Mouse (Mus musculus): ENCODE results near the gene Fbxo9. TPM values are rescaled to one million over a fixed set of nuclear protein-coding genes. Genes with fewer than 3 reads are reported as not detected.
"Not testable (repeated sequence)": the region's sequence is repeated elsewhere in the genome, so short reads cannot be mapped to it uniquely, and the experiment has no call there.

The Fbxo9 gene
- polyA plus RNA-seq, 1 experiment from 2014 or later, result 72.5 TPM

DNA sequence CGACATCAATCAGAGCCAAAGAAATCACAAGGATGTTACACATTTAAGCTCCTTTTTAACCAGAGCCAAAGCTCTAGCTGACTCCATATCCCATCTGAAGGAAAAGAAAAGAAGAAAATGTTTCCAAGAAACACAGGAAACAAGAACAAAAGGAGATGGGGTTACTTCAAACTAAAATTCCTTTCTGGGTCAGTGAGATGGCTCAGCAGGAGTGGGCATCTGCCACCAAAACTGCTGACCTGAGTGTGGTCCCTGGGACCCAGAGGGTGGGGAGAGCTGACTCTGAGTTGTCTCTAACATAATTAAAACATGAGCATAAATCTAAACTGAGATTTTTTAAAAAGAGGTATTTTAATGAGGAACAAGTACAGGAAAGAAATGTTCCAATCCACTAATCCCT is 19.0 kb downstream of the Fbxo9 start:
- H3K4me1 ChIP-seq (replicated peaks), result no peaks in the 10 kb centered on the region
- ATAC-seq (ENCODE audit: low read depth), result no peak
- DNase-seq, result no peak
- no peak overlapping the region for H3K4me3 ChIP-seq (replicated peaks)
- no peak overlapping the region for H3K27ac ChIP-seq
- H3K9ac ChIP-seq, result no peak overlapping the region
- 93% methylated on average over 1 of the region's 1 CpGs for WGBS (ENCODE audit: insufficient replicate concordance)
- no peaks in the 10 kb centered on the region for H3K27me3 ChIP-seq
- peaks cover 96% of the 10 kb centered on the region for H3K36me3 ChIP-seq
- no peak overlapping the region for H3K4me2 ChIP-seq
- no peaks in the 10 kb centered on the region for H3K9me3 ChIP-seq (replicated peaks)

DNA sequence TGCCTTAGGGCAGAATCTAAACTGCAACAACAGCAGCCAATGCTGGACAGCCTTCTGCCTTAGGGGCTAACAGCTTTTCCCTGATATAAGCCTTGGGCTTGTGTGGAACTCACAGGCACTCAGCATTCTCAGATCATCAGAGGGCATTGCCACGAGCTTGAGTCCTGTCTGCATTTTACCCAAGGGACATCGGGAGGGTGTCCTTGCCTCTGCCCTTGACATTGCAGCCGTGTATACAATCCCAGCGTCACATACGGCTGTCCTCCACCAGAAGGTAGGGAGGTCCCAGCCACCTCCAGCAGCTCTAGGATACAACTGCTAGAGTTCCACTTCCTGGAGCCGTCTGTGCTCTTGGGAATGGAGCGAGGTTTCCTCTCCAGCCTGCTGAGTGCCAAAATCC is 19.9 kb downstream of the Fbxo9 start:
- Histone ChIP-seq H3K27ac (no peak overlapping the region), H3K9ac (no peak overlapping the region), H3K4me2 (no peak overlapping the region), H3K4me3 (replicated peaks) (no peak overlapping the region), H3K36me3 (peaks cover 97% of the 10 kb centered on the region), H3K9me3 (replicated peaks) (no peaks in the 10 kb centered on the region), H3K4me1 (replicated peaks) (no peaks in the 10 kb centered on the region), H3K27me3 (no peaks in the 10 kb centered on the region)
- WGBS (ENCODE audit: insufficient replicate concordance), result 79% methylated on average over 7 of the region's 7 CpGs
- no peak for DNase-seq
- no peak for ATAC-seq (ENCODE audit: low read depth)

DNA sequence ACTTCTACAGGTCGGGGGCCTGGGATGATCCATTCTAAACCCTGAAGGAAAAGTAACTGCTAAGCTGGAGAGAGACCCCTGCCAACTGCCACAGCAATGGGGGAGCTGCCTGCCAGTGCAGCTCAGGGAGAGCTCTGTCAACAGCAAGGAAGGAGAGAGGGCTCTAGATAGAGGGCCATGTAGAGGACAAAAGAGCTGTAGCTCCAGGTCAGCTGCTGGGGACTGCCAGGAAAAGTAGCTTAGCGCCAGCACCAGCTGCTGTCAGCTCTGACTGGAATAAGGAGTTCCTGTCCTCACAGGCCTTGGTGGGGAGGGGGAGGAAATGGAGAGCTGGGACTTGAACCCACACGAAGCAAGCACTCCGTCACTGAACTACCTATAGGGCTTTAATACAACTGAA is 20.3 kb downstream of the Fbxo9 start:
- Histone ChIP-seq H3K4me1 (replicated peaks) (no peaks in the 10 kb centered on the region), H3K4me2 (no peak overlapping the region), H3K36me3 (peaks cover 97% of the 10 kb centered on the region), H3K27ac (no peak overlapping the region), H3K9ac (no peak overlapping the region), H3K27me3 (no peaks in the 10 kb centered on the region), H3K4me3 (replicated peaks) (no peak overlapping the region), H3K9me3 (replicated peaks) (no peaks in the 10 kb centered on the region)
- no peak for ATAC-seq (ENCODE audit: low read depth)
- WGBS (ENCODE audit: insufficient replicate concordance), result 74% methylated on average over 4 of the region's 4 CpGs
- no peak for DNase-seq

DNA sequence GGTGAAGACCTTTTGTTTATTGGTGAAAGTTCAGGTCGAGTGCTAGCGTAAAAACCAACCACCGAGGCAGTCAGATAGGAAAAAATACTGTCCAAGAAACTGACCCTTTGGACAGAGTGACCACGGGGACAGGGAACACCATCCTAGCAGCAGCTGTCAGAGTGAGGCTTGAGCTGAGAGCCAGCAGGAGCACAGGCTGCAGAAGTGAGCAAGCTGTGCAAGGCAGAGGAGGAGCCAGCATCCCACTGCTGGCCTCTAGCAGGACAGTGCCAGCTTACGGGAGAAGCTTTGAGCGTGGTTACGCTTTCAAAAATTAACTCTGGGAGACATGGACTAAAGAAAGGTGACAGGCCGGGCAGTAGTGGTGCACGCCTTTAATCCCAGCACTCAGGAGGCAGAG is 21.1 kb downstream of the Fbxo9 start:
- Histone ChIP-seq H3K36me3 (peaks cover 95% of the 10 kb centered on the region), H3K4me3 (replicated peaks) (no peak overlapping the region), H3K4me2 (no peak overlapping the region), H3K27ac (no peak overlapping the region), H3K9me3 (replicated peaks) (no peaks in the 10 kb centered on the region), H3K9ac (no peak overlapping the region), H3K27me3 (no peaks in the 10 kb centered on the region), H3K4me1 (replicated peaks) (no peaks in the 10 kb centered on the region)
- WGBS (ENCODE audit: insufficient replicate concordance), result 91% methylated on average over 9 of the region's 9 CpGs
- DNase-seq (no peak), ATAC-seq (ENCODE audit: low read depth) (no peak)

DNA sequence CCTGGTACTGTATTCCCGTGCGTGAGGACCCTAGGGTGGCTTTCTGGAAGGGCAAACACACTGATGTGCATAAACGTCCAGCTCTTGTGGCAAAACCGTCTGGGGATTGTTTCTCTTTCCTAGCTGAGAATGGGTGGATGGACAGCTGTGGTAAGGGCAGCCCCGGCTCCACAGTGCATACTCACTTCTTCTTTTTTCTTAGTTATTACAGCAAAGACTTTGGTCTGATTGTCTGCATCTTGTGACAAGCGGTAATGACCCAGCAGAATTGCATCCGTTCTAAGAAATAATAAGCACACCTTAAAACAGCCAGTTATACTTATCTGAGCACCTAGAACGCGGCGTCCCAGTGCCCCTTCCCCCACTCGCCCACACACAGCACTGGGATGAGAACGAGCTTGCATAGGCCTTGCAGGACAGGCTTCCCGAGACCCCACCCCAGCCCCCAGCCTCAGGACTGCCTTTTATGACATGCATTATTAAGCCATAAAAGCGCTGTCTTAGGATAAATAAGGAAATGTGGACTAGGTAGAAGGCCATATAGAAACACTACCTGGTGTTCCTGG is 23.1 kb downstream of the Fbxo9 start:
- H3K4me3 ChIP-seq (replicated peaks), result no peak overlapping the region
- 73% methylated on average over 14 of the region's 14 CpGs for WGBS (ENCODE audit: insufficient replicate concordance)
- H3K9ac ChIP-seq, result no peak overlapping the region
- DNase-seq (no peak), ATAC-seq (ENCODE audit: low read depth) (no peak)
- H3K36me3 ChIP-seq, result peaks cover 94% of the 10 kb centered on the region
- H3K27ac ChIP-seq, result no peak overlapping the region
- no peaks in the 10 kb centered on the region for H3K4me1 ChIP-seq (replicated peaks)
- no peaks in the 10 kb centered on the region for H3K9me3 ChIP-seq (replicated peaks)
- no peaks in the 10 kb centered on the region for H3K27me3 ChIP-seq
- H3K4me2 ChIP-seq, result no peak overlapping the region

DNA sequence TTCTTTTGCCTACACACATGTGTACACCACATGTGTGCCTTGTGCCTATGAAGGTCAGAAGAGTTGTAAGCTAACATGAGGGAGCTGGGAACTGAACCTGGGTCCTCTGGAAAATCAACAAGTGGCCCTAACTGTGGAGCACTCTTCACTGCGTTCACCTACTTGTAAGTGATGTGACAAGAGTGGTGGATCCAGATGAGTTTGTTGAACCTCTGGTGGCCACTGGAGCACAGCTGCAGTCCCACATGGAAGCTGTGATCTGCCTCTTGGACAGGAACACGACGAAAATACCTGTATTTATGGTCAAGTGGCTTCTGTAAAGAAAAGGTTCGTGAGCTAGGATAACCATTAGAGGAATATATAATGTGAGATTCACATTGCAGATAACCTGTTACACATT is 24.5 kb downstream of the Fbxo9 start:
- H3K36me3 ChIP-seq, result peaks cover 88% of the 10 kb centered on the region
- ATAC-seq (ENCODE audit: low read depth), result no peak

DNA sequence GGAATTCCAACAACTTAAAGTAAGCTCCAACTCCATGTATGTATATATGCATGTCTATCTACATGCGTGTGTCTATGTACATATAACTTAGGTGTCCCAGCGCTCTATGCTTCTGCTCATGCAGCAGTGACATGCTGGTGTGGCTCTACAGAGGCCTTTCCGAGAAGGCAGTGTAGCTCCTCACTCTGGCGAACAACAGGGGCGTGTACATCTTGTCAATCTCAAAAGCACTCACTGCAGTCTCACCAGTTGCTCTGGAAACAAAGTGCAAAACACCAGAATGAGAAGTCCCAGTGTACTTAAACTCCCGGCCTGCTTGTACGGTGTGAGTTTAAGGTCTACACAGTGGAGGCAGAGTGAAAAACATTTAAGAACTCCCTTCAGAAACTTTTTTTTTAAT is 27.0 kb downstream of the Fbxo9 start:
- Histone ChIP-seq H3K9ac (no peak overlapping the region), H3K27me3 (no peaks in the 10 kb centered on the region), H3K9me3 (replicated peaks) (no peaks in the 10 kb centered on the region), H3K4me2 (no peak overlapping the region), H3K27ac (no peak overlapping the region), H3K4me1 (replicated peaks) (no peaks in the 10 kb centered on the region), H3K36me3 (peaks cover 64% of the 10 kb centered on the region), H3K4me3 (replicated peaks) (no peak overlapping the region)
- DNase-seq, result no peak
- ATAC-seq (ENCODE audit: low read depth), result no peak
- 89% methylated on average over 7 of the region's 7 CpGs for WGBS (ENCODE audit: insufficient replicate concordance)

More for the DNA sequence above, 24.5 kb downstream of the Fbxo9 start:
- Histone ChIP-seq H3K9me3 (replicated peaks) (no peaks in the 10 kb centered on the region), H3K4me1 (replicated peaks) (no peaks in the 10 kb centered on the region), H3K27me3 (no peaks in the 10 kb centered on the region), H3K9ac (no peak overlapping the region), H3K4me3 (replicated peaks) (no peak overlapping the region), H3K4me2 (no peak overlapping the region), H3K27ac (no peak overlapping the region)
- DNase-seq, result no peak
- WGBS (ENCODE audit: insufficient replicate concordance), result 86% methylated on average over 4 of the region's 4 CpGs

DNA sequence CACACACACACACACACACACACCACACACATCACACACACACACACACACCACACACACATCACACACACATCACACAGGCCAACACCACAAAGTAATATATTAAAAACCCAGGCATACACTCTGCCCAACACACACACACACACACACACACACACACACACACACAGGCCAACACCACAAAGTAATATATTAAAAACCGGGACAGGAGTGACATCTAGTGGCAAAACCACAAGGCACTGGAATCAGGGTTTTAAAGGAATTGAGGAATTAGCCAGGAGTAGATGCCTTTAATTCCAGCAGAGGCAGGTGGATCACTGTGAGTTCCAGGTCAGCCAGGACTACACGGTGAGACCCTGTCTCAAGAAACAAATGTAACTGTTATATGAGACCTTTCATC is 30.6 kb downstream of the Fbxo9 start:
- 26% methylated on average over 2 of the region's 2 CpGs for WGBS (ENCODE audit: insufficient replicate concordance)

DNA sequence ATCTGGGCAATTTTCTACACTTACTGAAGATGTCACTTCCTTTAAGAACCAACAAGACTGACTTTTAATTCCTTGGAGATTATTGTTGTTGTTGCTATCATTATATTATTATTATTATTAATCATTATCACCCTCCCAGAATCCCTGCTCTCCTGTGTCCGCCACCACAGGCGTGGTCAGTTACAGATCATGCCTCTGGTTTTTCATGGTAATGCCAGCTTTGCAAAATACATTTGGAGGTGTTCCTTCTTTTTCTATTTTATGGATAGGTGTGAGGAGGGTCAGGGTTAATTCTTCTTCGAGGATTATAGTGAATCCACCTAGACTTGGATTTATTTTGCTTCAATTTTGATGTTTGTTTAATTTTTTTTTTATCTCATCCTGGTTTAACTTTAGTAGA is 33.6 kb downstream of the Fbxo9 start:
- H3K4me3 ChIP-seq (replicated peaks), result no peak overlapping the region
- WGBS (ENCODE audit: insufficient replicate concordance), result 74% methylated on average over 3 of the region's 3 CpGs
- H3K4me2 ChIP-seq, result no peak overlapping the region
- H3K4me1 ChIP-seq (replicated peaks), result no peaks in the 10 kb centered on the region
- no peak overlapping the region for H3K9ac ChIP-seq
- H3K27me3 ChIP-seq, result no peaks in the 10 kb centered on the region
- no peak overlapping the region for H3K27ac ChIP-seq
- ATAC-seq (ENCODE audit: low read depth) (no peak), DNase-seq (no peak)
- no peaks in the 10 kb centered on the region for H3K9me3 ChIP-seq (replicated peaks)
- H3K36me3 ChIP-seq, result peaks cover 5% of the 10 kb centered on the region; the same call in 1 of the 2 replicates

More for the DNA sequence above, 30.6 kb downstream of the Fbxo9 start:
- H3K27me3 ChIP-seq, result no peaks in the 10 kb centered on the region
- no peak overlapping the region for H3K4me3 ChIP-seq (replicated peaks)
- DNase-seq (no peak), ATAC-seq (ENCODE audit: low read depth) (no peak)
- peaks cover 28% of the 10 kb centered on the region for H3K36me3 ChIP-seq
- H3K9me3 ChIP-seq (replicated peaks), result no peaks in the 10 kb centered on the region
- no peak overlapping the region for H3K9ac ChIP-seq
- no peak overlapping the region for H3K27ac ChIP-seq
- no peak overlapping the region for H3K4me2 ChIP-seq
- H3K4me1 ChIP-seq (replicated peaks), result no peaks in the 10 kb centered on the region

DNA sequence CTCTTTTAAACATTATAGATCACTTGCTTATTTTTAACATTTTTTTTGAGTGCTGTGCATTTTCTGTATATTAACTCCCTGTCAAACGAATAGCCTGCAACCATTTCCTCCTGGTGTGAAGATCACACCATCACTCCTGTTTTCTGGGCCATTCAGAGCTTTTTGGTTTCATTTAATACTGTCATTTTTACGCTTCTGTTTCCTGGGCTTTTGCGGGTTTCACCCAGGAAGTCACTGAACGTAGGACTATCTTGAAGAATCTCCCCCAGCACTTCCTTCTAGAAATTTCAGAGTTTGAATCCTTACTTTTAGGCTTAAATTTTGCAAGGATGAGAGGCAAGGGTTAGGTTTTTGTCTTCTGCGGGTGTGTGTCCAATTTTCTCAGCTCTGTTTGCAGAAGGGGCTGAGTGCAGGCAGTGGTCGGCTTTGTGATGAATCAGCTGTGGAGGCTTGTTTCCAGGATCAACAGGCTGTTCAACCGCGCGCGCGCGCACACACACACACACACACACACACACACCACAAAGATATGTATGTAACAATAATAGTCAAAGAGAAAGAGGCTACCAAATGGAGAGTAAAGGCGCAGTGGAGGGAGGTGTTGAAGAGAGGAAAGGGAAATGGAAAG is 35.0 kb downstream of the Fbxo9 start:
- no peak for DNase-seq
- no peaks in the 10 kb centered on the region for H3K36me3 ChIP-seq
- ATAC-seq (ENCODE audit: low read depth), result no peak
- H3K4me3 ChIP-seq (replicated peaks), result no peak overlapping the region
- no peak overlapping the region for H3K4me2 ChIP-seq
- H3K9me3 ChIP-seq (replicated peaks), result no peaks in the 10 kb centered on the region
- no peak overlapping the region for H3K27ac ChIP-seq
- H3K9ac ChIP-seq, result no peak overlapping the region
- no peaks in the 10 kb centered on the region for H3K27me3 ChIP-seq
- WGBS (ENCODE audit: insufficient replicate concordance), result 71% methylated on average over 13 of the region's 13 CpGs
- H3K4me1 ChIP-seq (replicated peaks), result no peaks in the 10 kb centered on the region

DNA sequence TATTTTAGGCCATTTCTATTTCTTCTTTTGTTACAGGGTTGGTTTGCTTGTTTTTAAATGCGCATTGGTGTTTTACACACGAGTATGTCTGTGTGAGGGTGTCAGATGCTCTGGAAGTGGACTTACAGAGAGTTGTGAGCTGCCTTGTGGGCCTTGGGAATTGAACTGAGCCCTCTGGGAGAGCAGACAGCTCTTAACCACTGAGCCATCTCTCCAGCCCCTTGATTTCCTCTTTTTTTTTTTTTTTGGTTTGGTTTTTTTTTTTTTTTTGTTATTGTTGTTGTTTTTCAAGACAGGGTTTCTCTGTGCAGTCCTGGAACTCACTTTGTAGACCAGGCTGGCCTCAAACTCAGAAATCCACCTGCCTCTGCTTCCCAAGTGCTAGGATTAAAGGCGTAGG is 35.6 kb downstream of the Fbxo9 start:
- not testable (repeated sequence) for H3K27me3 ChIP-seq; H3K4me1 ChIP-seq (replicated peaks); H3K36me3 ChIP-seq; H3K27ac ChIP-seq; H3K4me3 ChIP-seq (replicated peaks); DNase-seq; H3K9ac ChIP-seq; ATAC-seq (ENCODE audit: low read depth); H3K4me2 ChIP-seq; H3K9me3 ChIP-seq (replicated peaks)
- 65% methylated on average over 3 of the region's 3 CpGs for WGBS (ENCODE audit: insufficient replicate concordance)

DNA sequence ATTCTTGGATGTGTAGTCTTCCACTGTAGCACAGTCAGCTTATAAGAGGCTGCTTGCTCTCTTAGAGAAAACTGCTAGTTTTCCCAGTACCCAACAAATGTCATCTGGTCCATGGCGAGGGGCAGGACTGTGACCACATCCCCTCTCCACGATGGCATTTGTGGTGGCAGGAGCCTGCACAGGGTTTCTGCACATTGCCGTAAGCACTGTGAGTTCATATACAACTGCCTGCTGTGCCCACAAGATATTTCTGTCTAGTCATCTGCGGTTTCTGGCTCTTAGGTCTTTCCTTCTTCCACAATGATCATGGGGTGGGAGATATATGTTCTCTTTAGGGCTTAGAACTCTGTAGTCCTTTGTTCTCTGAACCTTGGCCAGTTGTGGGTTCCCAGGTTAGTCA is 37.2 kb downstream of the Fbxo9 start:
- DNase-seq, result no peak
- no peak for ATAC-seq (ENCODE audit: low read depth)
- Histone ChIP-seq H3K9me3 (replicated peaks) (no peaks in the 10 kb centered on the region), H3K9ac (no peak overlapping the region), H3K36me3 (no peaks in the 10 kb centered on the region), H3K4me1 (replicated peaks) (no peaks in the 10 kb centered on the region), H3K4me2 (no peak overlapping the region), H3K27ac (no peak overlapping the region), H3K4me3 (replicated peaks) (no peak overlapping the region), H3K27me3 (no peaks in the 10 kb centered on the region)
- 45% methylated on average over 4 of the region's 4 CpGs for whole genome bisulfite sequencing (ENCODE audit: insufficient replicate concordance)
